Mouse (Mus musculus) thymus, postnatal 10 days (tissue): ENCODE measurements around the gene Olfr610.
"Not testable (repeated sequence)": the region's sequence is repeated elsewhere in the genome, so short reads cannot be mapped to it uniquely, and the experiment has no call there.

Source experiments
- DNase-seq, 2 experiments: peaks; one replicate each; pipeline ENCODE4 v3.0.0; 2021; ENCODE audit warnings: low spot score in 2 of 2

Gene Olfr610

GRCm38 (mm10) chr7:103512022-103512421, at the start of gene Olfr610:
Gene Olfr610 (minus strand): TSS chr7:103512122.
- DNase-seq, result no peak

- no peak for DNase-seq
Observed at GRCm38 (mm10) chr7:103555779-103556178, 43.9 kb upstream of the Olfr610 start, which contains the start of gene Olfr615. Gene Olfr615 (plus strand): TSS chr7:103556079.

GRCm38 (mm10) chr7:103547774-103548173, 35.9 kb upstream of the Olfr610 start, which contains the start of gene Olfr613:
Gene Olfr613 (plus strand): TSS chr7:103548074.
- no peak for DNase-seq

- not testable (repeated sequence) for DNase-seq
Observed at GRCm38 (mm10) chr7:103542617-103543016, 30.7 kb upstream of the Olfr610 start, which contains the start of gene Olfr612. Gene Olfr612 (minus strand): TSS chr7:103542717.

GRCm38 (mm10) chr7:103520746-103521145, 8.8 kb upstream of the Olfr610 start, which contains the start of gene Olfr611:
Gene Olfr611 (minus strand): TSS chr7:103520846.
- not testable (repeated sequence) for DNase-seq

- no peak for DNase-seq
Observed at GRCm38 (mm10) chr7:103497962-103498361, 14.0 kb downstream of the Olfr610 start, which contains the start of gene Olfr609. Gene Olfr609 (minus strand): TSS chr7:103498062.

GRCm38 (mm10) chr7:103477106-103477505, 34.8 kb downstream of the Olfr610 start:
- not testable (repeated sequence) for DNase-seq

- DNase-seq, result no peak
Observed at GRCm38 (mm10) chr7:103469577-103469976, 42.3 kb downstream of the Olfr610 start, which contains the start of gene Olfr608. Gene Olfr608 (plus strand): TSS chr7:103469877.

- no peak for DNase-seq
Observed at GRCm38 (mm10) chr7:103460590-103460989, 51.3 kb downstream of the Olfr610 start.
